Mouse (Mus musculus) bone marrow, adult 2 months (tissue): ENCODE measurements around the gene Klhl10. TPM values are rescaled to one million over a fixed set of nuclear protein-coding genes. Genes with fewer than 3 reads are reported as not detected.
A peak's percentile ranks its signal among the peaks of the same experiment; 100 is the strongest.

ENCODE experiments used
- H3K27ac ChIP-seq: fragments of 200-500 bp; 2 replicates; pipeline ENCODE4 v1.5.1; 2012; ENCODE audit warnings: low read depth, mild to moderate bottlenecking, control low read depth, inconsistent platforms, low read length; ENCODE audit not compliant: control insufficient read depth, poor library complexity, insufficient read depth
- H3K4me1 ChIP-seq: fragments of 200-500 bp; 2 replicates; pipeline ENCODE4 v1.6.1; 2011; ENCODE audit warnings: low read length; ENCODE audit not compliant: control insufficient read depth, insufficient read depth
- H3K4me3 ChIP-seq: fragments of 200-500 bp; replicated peaks from 2 replicates; pipeline ENCODE3; 2011; ENCODE audit warnings: mild to moderate bottlenecking, low read depth, low read length, control low read depth; ENCODE audit not compliant: control insufficient read depth
- CTCF ChIP-seq: fragments of 200-500 bp; IDR thresholded peaks from 2 replicates; pipeline ENCODE4 v1.5.1; 2011; ENCODE audit warnings: low read length, control low read depth; ENCODE audit not compliant: control insufficient read depth, insufficient read depth
- POLR2A ChIP-seq: fragments of 200-500 bp; IDR thresholded peaks from 2 replicates; pipeline ENCODE4 v1.6.1; 2011; ENCODE audit warnings: low read depth, mild to moderate bottlenecking, control low read depth, low read length, borderline replicate concordance; ENCODE audit not compliant: control insufficient read depth
- WGBS: fragments of 180-500 bp; shearing (Covaris S2); methylation state at CpG from one replicate; pipeline ENCODE4 v1.1.7; 2018; 5-methylcytosine and 5-hydroxymethylcytosine counted together
- polyA plus RNA-seq: library from polyadenylated mRNA; stranded (reverse); fragments of >200 nt; gene quantifications from 2 replicates; pipeline ENCODE4 v1.2.4, GENCODE M21; 2011; ENCODE audit warnings: low replicate concordance; ENCODE audit not compliant: missing spikeins, insufficient read depth, insufficient read length

The Klhl10 gene
- polyA plus RNA-seq, 1 experiment: not detected

- H3K27ac ChIP-seq: no peak overlapping the region
- 71% methylated on average over 1 of the region's 1 CpGs for WGBS
- no peak overlapping the region for H3K4me3 ChIP-seq
- no peaks in the 10 kb centered on the region for H3K4me1 ChIP-seq
- TF ChIP-seq CTCF (no peak), POLR2A (no peak)
Observed at GRCm38 (mm10) chr11:100465229-100465792, 23.6 kb downstream of the Klhl10 start.

GRCm38 (mm10) chr11:100465833-100466232, 24.1 kb downstream of the Klhl10 start:
- 52% methylated on average over 1 of the region's 1 CpGs for WGBS
- Histone ChIP-seq H3K4me3 (no peak overlapping the region), H3K4me1 (no peaks in the 10 kb centered on the region; the same call in 1 of the 2 replicates), H3K27ac (no peak overlapping the region)
- TF ChIP-seq POLR2A (no peak), CTCF (no peak)

GRCm38 (mm10) chr11:100471352-100472196, 29.9 kb downstream of the Klhl10 start:
- Histone ChIP-seq H3K27ac (no peak overlapping the region), H3K4me3 (peak overlapping the region; percentile 93), H3K4me1 (no peaks in the 10 kb centered on the region; the same call in 1 of the 2 replicates)
- no peak for TF ChIP-seq POLR2A
- TF ChIP-seq CTCF: no peak
- 11% methylated on average over 30 of the region's 30 CpGs for WGBS

DNA sequence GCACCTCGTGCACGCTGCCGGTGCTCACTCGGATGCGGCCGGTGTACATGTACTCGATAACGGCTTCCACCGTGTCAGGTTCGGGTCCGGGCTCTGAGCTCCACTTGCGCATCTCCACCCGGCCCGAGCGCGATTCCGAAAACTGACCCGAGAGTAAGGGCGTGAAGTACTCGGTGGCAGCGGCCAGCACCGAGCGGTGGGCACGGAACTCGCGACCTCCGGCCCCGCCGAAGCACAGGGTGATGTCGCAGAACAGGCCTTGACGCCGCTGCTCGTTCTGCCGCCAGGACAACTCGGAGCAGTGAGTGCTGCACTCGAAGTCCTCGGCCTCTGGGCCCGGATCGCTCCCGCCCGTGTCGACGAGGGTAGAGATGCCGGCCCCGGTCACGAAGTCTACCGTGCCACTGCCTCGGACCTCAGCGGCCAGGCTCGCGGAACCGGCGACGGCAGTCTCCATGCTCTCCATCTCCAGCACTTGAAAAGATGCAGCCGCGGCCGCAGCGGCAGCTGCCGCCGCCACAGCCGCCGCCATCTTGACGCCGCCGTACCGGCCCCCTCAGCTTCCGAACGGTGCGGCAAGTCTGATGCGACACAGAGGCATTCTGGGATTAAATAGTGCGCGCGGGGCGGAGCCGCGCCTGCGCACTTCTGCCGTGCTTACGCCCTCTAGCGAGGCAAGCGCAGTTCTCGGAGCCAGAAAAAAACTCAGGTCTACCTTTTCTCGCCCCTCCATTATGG, 30.6 kb downstream of the Klhl10 start, which contains the start of gene Klhl11:
Klhl11 (minus strand) TSS at position 545 of the 738 bp plus-strand sequence.
- Histone ChIP-seq H3K27ac (peak within 1 kb of the TSS; percentile 72), H3K4me3 (peak within 1 kb of the TSS; percentile 93), H3K4me1 (no peaks in the 10 kb centered on the region; the same call in 1 of the 2 replicates)
- under 1% methylated on average over 83 of the region's 83 CpGs for WGBS
- TF ChIP-seq CTCF (peak; percentile 79), POLR2A (peak; percentile 96)

DNA sequence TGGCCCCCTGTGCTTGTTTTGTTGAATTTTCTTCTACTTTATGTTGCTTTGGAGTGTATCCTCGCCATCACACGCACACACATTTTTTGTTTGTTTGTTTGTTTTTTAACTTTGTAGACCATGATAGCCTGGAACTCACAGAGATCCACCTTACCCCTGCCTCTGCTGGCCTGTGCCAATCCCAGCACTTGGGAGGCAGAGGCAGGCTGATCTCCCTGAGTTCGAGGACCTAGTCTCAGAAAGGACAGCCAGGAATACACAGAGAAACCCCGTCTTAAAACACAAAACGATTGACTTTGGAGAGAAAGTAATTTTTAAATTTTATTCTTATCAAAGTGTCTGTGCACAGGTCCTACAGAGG, 31.2 kb downstream of the Klhl10 start:
- H3K4me1 ChIP-seq: no peaks in the 10 kb centered on the region; the same call in none of the 2 replicates
- no peak overlapping the region for H3K4me3 ChIP-seq
- no peak overlapping the region for H3K27ac ChIP-seq
- 36% methylated on average over 5 of the region's 5 CpGs for WGBS
- no peak for TF ChIP-seq CTCF
- TF ChIP-seq POLR2A: no peak

GRCm38 (mm10) chr11:100476281-100476680, 34.6 kb downstream of the Klhl10 start:
- WGBS: 83% methylated on average over 5 of the region's 5 CpGs
- H3K4me3 ChIP-seq: no peak overlapping the region
- no peaks in the 10 kb centered on the region; the same call in none of the 2 replicates for H3K4me1 ChIP-seq
- no peak for TF ChIP-seq POLR2A
- no peak for TF ChIP-seq CTCF
- no peak overlapping the region for H3K27ac ChIP-seq

DNA sequence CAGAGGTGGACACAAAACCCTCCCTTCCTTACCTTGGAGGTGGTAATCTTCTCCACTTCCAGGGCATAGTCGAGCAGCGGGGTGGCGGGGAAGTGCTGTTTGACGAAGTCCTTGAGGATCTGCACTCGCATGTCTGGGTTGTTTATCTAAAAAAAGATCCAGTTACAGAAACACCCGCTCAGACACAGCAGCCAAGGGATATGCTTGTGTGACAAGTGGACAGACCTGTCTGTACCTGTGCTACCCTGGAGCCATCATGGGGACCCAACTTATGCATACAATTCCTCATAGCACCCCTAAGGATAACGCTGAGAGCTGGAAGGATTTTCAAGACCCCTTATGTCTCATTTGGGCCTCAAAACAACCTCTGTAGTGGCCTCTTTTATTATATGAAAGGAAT, 37.4 kb downstream of the Klhl10 start:
- 91% methylated on average over 7 of the region's 7 CpGs for WGBS
- H3K27ac ChIP-seq: no peak overlapping the region
- no peaks in the 10 kb centered on the region; the same call in 1 of the 2 replicates for H3K4me1 ChIP-seq
- no peak overlapping the region for H3K4me3 ChIP-seq
- no peak for TF ChIP-seq CTCF
- TF ChIP-seq POLR2A: no peak

DNA sequence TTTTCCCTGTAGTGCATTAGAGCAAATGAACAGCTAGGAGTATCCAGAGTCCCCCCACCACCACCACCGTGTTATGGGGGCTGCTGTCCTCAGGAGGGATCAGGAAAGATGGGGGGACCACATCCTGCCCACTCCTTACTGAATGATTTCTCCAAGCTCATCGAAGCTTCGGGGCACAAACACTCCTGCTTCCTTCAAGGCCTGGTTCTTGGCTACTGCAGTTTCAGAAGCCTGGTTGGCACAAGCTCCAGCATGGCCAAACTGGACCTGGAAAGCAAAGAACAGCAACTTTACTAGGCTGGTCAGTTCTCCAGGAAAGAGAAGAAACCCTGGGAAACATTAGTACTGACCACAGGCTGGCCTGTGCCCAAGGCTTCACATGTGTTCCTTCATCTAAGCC, 42.7 kb downstream of the Klhl10 start:
- Histone ChIP-seq H3K4me1 (no peaks in the 10 kb centered on the region), H3K4me3 (no peak overlapping the region), H3K27ac (no peak overlapping the region; the same call in 1 of the 2 replicates)
- no peak for TF ChIP-seq POLR2A
- TF ChIP-seq CTCF: no peak
- 82% methylated on average over 3 of the region's 3 CpGs for WGBS
